Mouse (Mus musculus): Measurements from ENCODE around the gene Eml6. TPM values are rescaled to one million over a fixed set of nuclear protein-coding genes. Genes with fewer than 3 reads are reported as not detected.

The Eml6 gene
- polyA plus RNA-seq, 2 experiments, result 1.3 to 1.5 TPM

- TF ChIP-seq POLR2A (IDR thresholded peaks at IDR 0.05; ENCODE audit: borderline replicate concordance, extremely low read depth, insufficient read depth, insufficient read length), result no peak
- no peak overlapping the region for H3K4me3 ChIP-seq (replicated peaks; ENCODE audit: low read length)
- WGBS, result 84% methylated on average over 2 of the region's 2 CpGs
- no peak overlapping the region for H3K4me2 ChIP-seq (replicated peaks; ENCODE audit: low read depth, low read length, severe bottlenecking)
- no peak overlapping the region for H3K27ac ChIP-seq (replicated peaks; ENCODE audit: low read depth, low read length)
- 0 out of 2 replicates have a peak, but pooled peaks cover 18% of the 10 kb centered on the region for H3K27me3 ChIP-seq (ENCODE audit: control insufficient read depth, insufficient read depth, low read length)
- no peaks in the 10 kb centered on the region for H3K4me1 ChIP-seq (ENCODE audit: control insufficient read depth, insufficient read depth, low read length)
- H3K9me3 ChIP-seq (ENCODE audit: control insufficient read depth, low read length), result no peaks in the 10 kb centered on the region
- ATAC-seq (ENCODE audit: low FRiP score, low read depth) (no peak), DNase-seq (ENCODE audit: low spot score) (no peak)
- no peaks in the 10 kb centered on the region for H3K36me3 ChIP-seq (ENCODE audit: control insufficient read depth, insufficient read depth, low read length)
- H3K9ac ChIP-seq (ENCODE audit: low read depth, low read length, severe bottlenecking), result no peak overlapping the region
Observed at GRCm38 (mm10) chr11:29823141-29823540, 202.7 kb downstream of the Eml6 start.

GRCm38 (mm10) chr11:29815670-29816069 is 210.2 kb downstream of the Eml6 start:
- no peak for TF ChIP-seq POLR2A (IDR thresholded peaks at IDR 0.05; ENCODE audit: borderline replicate concordance, extremely low read depth, insufficient read depth, insufficient read length)
- Histone ChIP-seq H3K27ac (replicated peaks; ENCODE audit: low read depth, low read length) (no peak overlapping the region), H3K4me1 (ENCODE audit: control insufficient read depth, insufficient read depth, low read length) (no peaks in the 10 kb centered on the region), H3K4me3 (replicated peaks; ENCODE audit: low read length) (no peak overlapping the region), H3K4me2 (replicated peaks; ENCODE audit: low read depth, low read length, severe bottlenecking) (no peak overlapping the region), H3K9me3 (ENCODE audit: control insufficient read depth, low read length) (no peaks in the 10 kb centered on the region), H3K27me3 (ENCODE audit: control insufficient read depth, insufficient read depth, low read length) (no peaks in the 10 kb centered on the region), H3K9ac (ENCODE audit: low read depth, low read length, severe bottlenecking) (no peak overlapping the region), H3K36me3 (ENCODE audit: control insufficient read depth, insufficient read depth, low read length) (no peaks in the 10 kb centered on the region)
- no peak for ATAC-seq (ENCODE audit: low FRiP score, low read depth)
- DNase-seq (ENCODE audit: low spot score), result no peak

DNA sequence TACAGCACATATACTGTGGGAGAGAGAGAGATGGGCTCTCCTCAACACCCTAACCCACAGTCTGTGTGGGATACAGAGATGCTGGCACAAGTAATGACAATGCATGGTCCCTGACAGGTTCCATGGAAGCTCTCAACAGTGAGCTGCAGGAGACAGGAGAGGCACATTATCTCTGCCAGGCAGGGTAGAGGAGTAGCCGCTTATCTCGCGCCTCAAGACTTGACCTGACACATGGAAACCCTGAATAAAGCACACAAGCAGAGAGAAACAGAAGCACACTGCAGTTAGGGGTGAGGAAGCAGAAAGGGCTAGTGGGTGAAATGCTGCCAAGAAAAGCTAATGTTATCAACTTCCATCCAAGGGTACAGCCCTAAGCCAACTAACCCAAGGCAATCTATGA is 210.6 kb downstream of the Eml6 start:
- no peak for ATAC-seq (ENCODE audit: low FRiP score, low read depth)

GRCm38 (mm10) chr11:29813267-29813666 is 212.6 kb downstream of the Eml6 start:
- no peak overlapping the region for H3K4me2 ChIP-seq (replicated peaks; ENCODE audit: low read depth, low read length, severe bottlenecking)
- no peak overlapping the region for H3K27ac ChIP-seq (replicated peaks; ENCODE audit: low read depth, low read length)
- no peak overlapping the region for H3K9ac ChIP-seq (ENCODE audit: low read depth, low read length, severe bottlenecking)
- H3K4me1 ChIP-seq (ENCODE audit: control insufficient read depth, insufficient read depth, low read length), result no peaks in the 10 kb centered on the region
- TF ChIP-seq POLR2A (IDR thresholded peaks at IDR 0.05; ENCODE audit: borderline replicate concordance, extremely low read depth, insufficient read depth, insufficient read length), result no peak
- H3K36me3 ChIP-seq (ENCODE audit: control insufficient read depth, insufficient read depth, low read length), result no peaks in the 10 kb centered on the region
- no peaks in the 10 kb centered on the region for H3K27me3 ChIP-seq (ENCODE audit: control insufficient read depth, insufficient read depth, low read length)
- H3K9me3 ChIP-seq (ENCODE audit: control insufficient read depth, low read length), result no peaks in the 10 kb centered on the region
- no peak for ATAC-seq (ENCODE audit: low FRiP score, low read depth)
- 73% methylated on average over 1 of the region's 1 CpGs for WGBS
- H3K4me3 ChIP-seq (replicated peaks; ENCODE audit: low read length), result no peak overlapping the region
- DNase-seq (ENCODE audit: low spot score), result no peak

More for the DNA sequence above, 210.6 kb downstream of the Eml6 start:
- Histone ChIP-seq H3K27ac (replicated peaks; ENCODE audit: low read depth, low read length) (no peak overlapping the region), H3K4me2 (replicated peaks; ENCODE audit: low read depth, low read length, severe bottlenecking) (no peak overlapping the region), H3K9ac (ENCODE audit: low read depth, low read length, severe bottlenecking) (no peak overlapping the region), H3K9me3 (ENCODE audit: control insufficient read depth, low read length) (no peaks in the 10 kb centered on the region), H3K4me3 (replicated peaks; ENCODE audit: low read length) (no peak overlapping the region), H3K27me3 (ENCODE audit: control insufficient read depth, insufficient read depth, low read length) (no peaks in the 10 kb centered on the region), H3K4me1 (ENCODE audit: control insufficient read depth, insufficient read depth, low read length) (no peaks in the 10 kb centered on the region), H3K36me3 (ENCODE audit: control insufficient read depth, insufficient read depth, low read length) (no peaks in the 10 kb centered on the region)
- no peak for DNase-seq (ENCODE audit: low spot score)
- 91% methylated on average over 3 of the region's 3 CpGs for WGBS
- no peak for TF ChIP-seq POLR2A (IDR thresholded peaks at IDR 0.05; ENCODE audit: borderline replicate concordance, extremely low read depth, insufficient read depth, insufficient read length)

- WGBS, result 86% methylated on average over 3 of the region's 3 CpGs
- no peak for TF ChIP-seq POLR2A (IDR thresholded peaks at IDR 0.05; ENCODE audit: borderline replicate concordance, extremely low read depth, insufficient read depth, insufficient read length)
- ATAC-seq (ENCODE audit: low FRiP score, low read depth) (no peak), DNase-seq (ENCODE audit: low spot score) (no peak)
- Histone ChIP-seq H3K27ac (replicated peaks; ENCODE audit: low read depth, low read length) (no peak overlapping the region), H3K4me2 (replicated peaks; ENCODE audit: low read depth, low read length, severe bottlenecking) (no peak overlapping the region), H3K27me3 (ENCODE audit: control insufficient read depth, insufficient read depth, low read length) (no peaks in the 10 kb centered on the region), H3K36me3 (ENCODE audit: control insufficient read depth, insufficient read depth, low read length) (no peaks in the 10 kb centered on the region), H3K9me3 (ENCODE audit: control insufficient read depth, low read length) (no peaks in the 10 kb centered on the region), H3K9ac (ENCODE audit: low read depth, low read length, severe bottlenecking) (no peak overlapping the region), H3K4me3 (replicated peaks; ENCODE audit: low read length) (no peak overlapping the region), H3K4me1 (ENCODE audit: control insufficient read depth, insufficient read depth, low read length) (no peaks in the 10 kb centered on the region)
Observed at GRCm38 (mm10) chr11:29812475-29812874, 213.4 kb downstream of the Eml6 start.

DNA sequence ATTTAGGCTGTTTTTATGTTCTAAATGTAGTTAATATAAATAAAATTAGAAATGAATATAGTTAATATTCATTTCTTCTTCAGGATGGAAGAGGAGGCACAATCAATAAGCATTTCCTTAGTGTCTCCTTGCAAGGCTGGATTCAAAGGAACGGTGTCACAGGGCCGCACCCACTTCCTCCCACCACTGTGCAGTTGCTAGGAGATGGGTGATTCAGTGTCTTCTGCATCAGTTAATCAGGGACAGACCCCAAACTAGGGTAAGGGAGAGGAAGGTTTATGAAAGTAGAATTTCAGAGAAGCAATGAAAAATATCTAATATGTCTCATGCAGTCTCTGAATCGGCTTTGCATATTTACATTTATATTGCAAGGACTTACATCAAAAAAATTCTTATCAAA is 215.5 kb downstream of the Eml6 start:
- Histone ChIP-seq H3K4me3 (replicated peaks; ENCODE audit: low read length) (no peak overlapping the region), H3K4me1 (ENCODE audit: control insufficient read depth, insufficient read depth, low read length) (no peaks in the 10 kb centered on the region), H3K27me3 (ENCODE audit: control insufficient read depth, insufficient read depth, low read length) (no peaks in the 10 kb centered on the region), H3K36me3 (ENCODE audit: control insufficient read depth, insufficient read depth, low read length) (no peaks in the 10 kb centered on the region), H3K9ac (ENCODE audit: low read depth, low read length, severe bottlenecking) (no peak overlapping the region), H3K27ac (replicated peaks; ENCODE audit: low read depth, low read length) (no peak overlapping the region), H3K4me2 (replicated peaks; ENCODE audit: low read depth, low read length, severe bottlenecking) (no peak overlapping the region), H3K9me3 (ENCODE audit: control insufficient read depth, low read length) (no peaks in the 10 kb centered on the region)
- ATAC-seq (ENCODE audit: low FRiP score, low read depth) (no peak), DNase-seq (ENCODE audit: low spot score) (no peak)
- 88% methylated on average over 3 of the region's 3 CpGs for WGBS
- no peak for TF ChIP-seq POLR2A (IDR thresholded peaks at IDR 0.05; ENCODE audit: borderline replicate concordance, extremely low read depth, insufficient read depth, insufficient read length)
